Mouse (Mus musculus) heart, embryonic 15.5 days (tissue): ENCODE measurements around the gene Bmpr1b. TPM values are rescaled to one million over a fixed set of nuclear protein-coding genes. Genes with fewer than 3 reads are reported as not detected.

Experiments used
- polyA plus RNA-seq: library from polyadenylated mRNA; unstranded; fragments of >200 nt; fragmentation: Nextera tagmentation; extraction: Ambion mirVana; gene quantifications from 2 replicates; pipeline ENCODE4 v1.2.1, GENCODE M21; 2015

Gene Bmpr1b
- polyA plus RNA-seq, 1 experiment from 2014 or later, result 0.59 TPM

Other genes starting within 250 kb of the Bmpr1b start
- 180 and 220 TPM in 2 replicates for gene Pdlim5, start 226.3 kb upstream of the Bmpr1b start, polyA plus RNA-seq